Mouse (Mus musculus) erythroblast, embryonic 14.5 days (primary cell): ENCODE measurements around the gene Gsap. TPM values are rescaled to one million over a fixed set of nuclear protein-coding genes. Genes with fewer than 3 reads are reported as not detected.
"Not testable (repeated sequence)": the region's sequence is repeated elsewhere in the genome, so short reads cannot be mapped to it uniquely, and the experiment has no call there.

Source experiments
- H3K27me3 ChIP-seq: 2 replicates; pipeline ENCODE4 v1.6.1; 2012; ENCODE audit warnings: inconsistent platforms; ENCODE audit not compliant: control insufficient read depth
- H3K36me3 ChIP-seq: 2 replicates; pipeline ENCODE4 v1.6.1; 2012; ENCODE audit warnings: mild to moderate bottlenecking, inconsistent platforms; ENCODE audit not compliant: control insufficient read depth
- H3K4me1 ChIP-seq: 2 replicates; pipeline ENCODE4 v1.6.1; 2012; ENCODE audit warnings: inconsistent platforms; ENCODE audit not compliant: control insufficient read depth
- H3K4me3 ChIP-seq: replicated peaks from 2 replicates; pipeline ENCODE3; 2012; ENCODE audit warnings: moderate library complexity, mild to moderate bottlenecking, inconsistent platforms
- H3K9me3 ChIP-seq: 2 replicates; pipeline ENCODE4 v1.6.1; 2012; ENCODE audit warnings: low read length, inconsistent platforms, mixed read lengths; ENCODE audit not compliant: control insufficient read depth
- GATA1 ChIP-seq: IDR thresholded peaks from 2 replicates; pipeline ENCODE4 v1.6.1; 2012; ENCODE audit warnings: low read length, inconsistent platforms, mixed read lengths
- TAL1 ChIP-seq: IDR thresholded peaks from 3 replicates; pipeline ENCODE4 v1.6.1; 2012; ENCODE audit warnings: low read length, inconsistent platforms, mixed read lengths
- polyA plus RNA-seq: library from polyadenylated mRNA; stranded (reverse); fragments of >175 nt; gene quantifications from 2 replicates; pipeline ENCODE4 v1.2.3, GENCODE M21; 2012

The Gsap gene
- polyA plus RNA-seq, 1 experiment = 0.03 TPM

GRCm38 (mm10) chr5:21326494-21326893 is 140.4 kb downstream of the Gsap start:
- no peak overlapping the region for H3K4me3 ChIP-seq
- H3K36me3 ChIP-seq = no peaks in the 10 kb centered on the region
- no peaks in the 10 kb centered on the region for H3K27me3 ChIP-seq
- no peaks in the 10 kb centered on the region for H3K4me1 ChIP-seq
- no peaks in the 10 kb centered on the region for H3K9me3 ChIP-seq
- TF ChIP-seq GATA1 = no peak
- TF ChIP-seq TAL1 = no peak

DNA sequence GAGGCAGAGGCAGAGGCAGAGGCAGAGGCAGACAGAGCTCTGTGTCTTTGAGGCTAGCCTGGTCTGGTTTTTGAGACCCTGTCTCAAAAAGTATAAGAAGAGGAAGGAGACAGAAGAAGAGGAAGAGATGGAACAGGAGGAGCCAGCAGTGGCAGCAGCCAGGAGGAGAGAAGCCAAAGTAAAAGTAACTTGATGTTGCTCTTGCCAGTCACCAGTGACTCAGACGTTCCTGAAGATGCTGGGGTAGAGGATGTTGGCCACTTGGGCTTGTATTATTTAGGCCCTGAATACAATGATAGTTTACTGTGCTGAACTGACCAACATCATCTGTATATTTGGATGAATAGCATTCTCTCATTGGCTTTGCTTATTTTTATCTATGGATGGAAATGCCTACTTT is 142.5 kb downstream of the Gsap start:
- H3K27me3 ChIP-seq = no peaks in the 10 kb centered on the region
- no peak overlapping the region for H3K4me3 ChIP-seq
- TF ChIP-seq GATA1 (no peak), TAL1 (no peak)
- no peaks in the 10 kb centered on the region for H3K4me1 ChIP-seq
- no peaks in the 10 kb centered on the region for H3K9me3 ChIP-seq
- no peaks in the 10 kb centered on the region for H3K36me3 ChIP-seq

DNA sequence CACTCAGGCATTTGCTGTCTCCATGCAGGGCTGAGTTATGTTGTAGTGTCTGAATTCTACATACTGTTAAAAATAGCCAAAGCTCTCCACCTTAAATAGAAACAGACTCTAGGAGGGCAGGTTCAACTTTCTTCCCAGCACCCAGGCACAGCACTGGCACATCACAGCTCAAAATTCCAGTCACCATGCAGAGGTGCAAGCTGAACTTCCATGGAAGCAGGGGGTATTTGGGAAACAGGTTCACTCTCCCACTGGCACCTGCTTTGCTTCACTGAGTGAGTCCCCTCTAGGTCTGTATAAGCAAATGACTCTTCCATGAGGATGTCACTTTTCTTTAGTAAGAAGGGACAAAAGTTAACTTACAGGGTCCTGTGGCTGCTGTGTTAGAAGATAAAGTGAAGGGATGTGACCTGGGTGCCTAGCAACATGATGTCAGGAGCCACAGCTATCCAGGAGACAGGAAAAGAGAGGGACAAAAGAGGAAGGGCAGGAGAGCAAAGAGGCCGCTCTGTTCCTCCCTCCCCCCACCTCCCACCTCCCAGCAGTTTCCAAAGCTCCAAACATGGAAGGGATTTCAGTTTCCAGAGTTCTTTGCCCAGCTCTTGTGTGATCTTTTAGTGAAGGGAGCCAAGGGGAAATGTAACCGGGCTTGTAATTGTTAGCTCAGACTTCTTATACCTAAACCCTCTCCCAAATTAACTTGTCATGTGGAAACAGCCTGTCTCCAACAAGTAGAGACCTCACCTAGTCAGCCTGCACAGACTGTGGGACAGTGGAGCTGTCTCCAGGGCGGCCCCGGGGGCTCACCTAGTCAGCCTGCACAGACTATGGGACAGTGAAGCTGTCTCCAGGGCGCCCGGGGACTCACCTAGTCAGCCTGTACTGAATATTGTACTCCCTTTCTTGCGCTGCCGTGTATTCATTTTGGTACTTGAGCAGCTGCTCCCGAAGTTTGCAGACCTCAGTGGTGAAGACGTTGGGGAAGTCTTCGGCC is 143.9 kb downstream of the Gsap start:
- Histone ChIP-seq H3K4me1 (no peaks in the 10 kb centered on the region), H3K9me3 (no peaks in the 10 kb centered on the region), H3K27me3 (no peaks in the 10 kb centered on the region), H3K4me3 (no peak overlapping the region), H3K36me3 (no peaks in the 10 kb centered on the region)
- TF ChIP-seq TAL1 (no peak), GATA1 (no peak)

GRCm38 (mm10) chr5:21331656-21332055 is 145.6 kb downstream of the Gsap start:
- no peaks in the 10 kb centered on the region for H3K9me3 ChIP-seq
- no peak for TF ChIP-seq GATA1
- no peak for TF ChIP-seq TAL1
- H3K4me1 ChIP-seq = no peaks in the 10 kb centered on the region
- no peaks in the 10 kb centered on the region for H3K27me3 ChIP-seq
- H3K4me3 ChIP-seq = no peak overlapping the region
- no peaks in the 10 kb centered on the region for H3K36me3 ChIP-seq

- H3K27me3 ChIP-seq = no peaks in the 10 kb centered on the region
- H3K36me3 ChIP-seq = no peaks in the 10 kb centered on the region
- TF ChIP-seq TAL1 = no peak
- no peak for TF ChIP-seq GATA1
- no peak overlapping the region for H3K4me3 ChIP-seq
- H3K9me3 ChIP-seq = no peaks in the 10 kb centered on the region
- H3K4me1 ChIP-seq = no peaks in the 10 kb centered on the region
Observed at GRCm38 (mm10) chr5:21332119-21332518, 146.1 kb downstream of the Gsap start.

DNA sequence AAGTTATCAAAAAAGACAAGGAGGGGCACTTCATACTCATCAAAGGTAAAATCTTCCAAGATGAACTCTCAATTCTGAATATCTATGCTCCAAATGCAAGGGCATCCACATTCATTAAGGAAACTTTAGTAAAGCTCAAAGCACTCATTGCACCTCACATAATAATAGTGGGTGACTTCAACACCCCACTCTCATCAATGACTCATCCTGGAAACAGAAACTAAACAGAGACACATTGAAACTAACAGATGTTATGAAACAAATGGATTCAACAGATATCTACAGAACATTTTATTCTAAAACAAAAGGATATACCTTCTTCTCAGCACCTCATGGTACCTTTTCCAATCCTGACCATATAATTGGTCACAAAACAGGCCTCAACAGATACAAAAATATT is 156.2 kb downstream of the Gsap start:
- H3K4me3 ChIP-seq, H3K9me3 ChIP-seq, H3K4me1 ChIP-seq, H3K27me3 ChIP-seq, H3K36me3 ChIP-seq: not testable (repeated sequence)

GRCm38 (mm10) chr5:21348366-21348765 is 162.3 kb downstream of the Gsap start:
- Histone ChIP-seq H3K27me3 (no peaks in the 10 kb centered on the region), H3K4me1 (no peaks in the 10 kb centered on the region), H3K36me3 (no peaks in the 10 kb centered on the region), H3K9me3 (no peaks in the 10 kb centered on the region), H3K4me3 (no peak overlapping the region)
- no peak for TF ChIP-seq GATA1
- TF ChIP-seq TAL1 = no peak

DNA sequence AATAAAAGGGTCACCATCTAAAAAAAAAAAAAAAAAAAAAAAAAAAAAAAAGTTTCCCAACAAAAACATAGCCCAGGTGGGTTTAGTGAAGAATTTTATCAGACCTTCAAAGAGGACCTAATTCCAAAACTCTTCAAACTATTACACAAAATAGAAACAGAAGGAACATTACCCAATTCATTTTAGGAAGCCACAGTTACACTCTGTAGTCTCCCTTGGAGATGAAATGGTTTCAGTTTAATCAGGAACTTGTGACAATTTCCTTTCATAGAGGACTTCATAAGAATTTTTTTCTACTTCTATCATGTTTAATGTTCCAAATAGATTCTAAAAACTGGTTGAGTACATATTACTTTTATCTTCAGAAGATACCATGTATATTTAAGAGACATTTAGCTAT is 165.6 kb downstream of the Gsap start:
- H3K9me3 ChIP-seq = no peaks in the 10 kb centered on the region
- no peaks in the 10 kb centered on the region for H3K36me3 ChIP-seq
- H3K4me3 ChIP-seq = no peak overlapping the region
- TF ChIP-seq TAL1 (no peak), GATA1 (no peak)
- no peaks in the 10 kb centered on the region for H3K4me1 ChIP-seq
- H3K27me3 ChIP-seq = no peaks in the 10 kb centered on the region

GRCm38 (mm10) chr5:21358648-21359047 is 172.6 kb downstream of the Gsap start:
- Histone ChIP-seq H3K4me3 (no peak overlapping the region), H3K27me3 (no peaks in the 10 kb centered on the region), H3K9me3 (peaks cover 2% of the 10 kb centered on the region; the same call in 1 of the 2 replicates), H3K4me1 (no peaks in the 10 kb centered on the region), H3K36me3 (no peaks in the 10 kb centered on the region)
- TF ChIP-seq GATA1 (no peak), TAL1 (no peak)
